Mouse (Mus musculus) neutrophil, adult 83 days (primary cell): Measurements from ENCODE around the gene Hist1h2bg. TPM values are rescaled to one million over a fixed set of nuclear protein-coding genes. Genes with fewer than 3 reads are reported as not detected.

Experiments used
- total RNA-seq, 2 experiments: library from RNA; stranded (reverse); gene quantifications; one replicate each; pipeline ENCODE4 v1.2.4; 2023

The Hist1h2bg gene
- total RNA-seq = 1,000 to 10,000 TPM; 1,609 to 1,779 TPM

DNA sequence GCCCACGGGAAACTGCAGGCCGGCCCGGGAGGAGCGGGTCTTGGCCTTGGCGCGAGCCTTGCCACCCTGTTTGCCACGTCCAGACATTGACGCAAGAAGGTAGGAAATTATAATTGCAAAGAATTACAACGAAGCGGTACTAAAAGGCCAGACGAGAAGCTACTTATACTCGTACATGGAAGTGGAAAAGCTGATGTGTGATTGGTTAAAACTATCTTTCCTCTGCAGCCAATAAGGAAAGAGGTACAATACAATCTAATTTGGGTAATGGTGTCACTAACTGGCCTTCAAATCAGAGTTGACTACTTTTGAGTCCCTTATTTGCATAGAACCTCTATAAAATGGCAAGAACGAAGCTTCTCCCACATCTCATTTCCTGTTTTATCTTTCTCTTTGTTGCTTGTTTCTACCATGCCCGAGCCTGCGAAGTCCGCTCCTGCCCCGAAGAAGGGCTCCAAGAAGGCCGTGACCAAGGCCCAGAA, at the start of gene Hist1h2bg, which contains the start of gene Hist1h2ae:
Hist1h2bg (plus strand) TSS at position 375 of the 482 bp plus-strand sequence.
Hist1h2ae (minus strand) TSS at position 199 of the 482 bp plus-strand sequence.

DNA sequence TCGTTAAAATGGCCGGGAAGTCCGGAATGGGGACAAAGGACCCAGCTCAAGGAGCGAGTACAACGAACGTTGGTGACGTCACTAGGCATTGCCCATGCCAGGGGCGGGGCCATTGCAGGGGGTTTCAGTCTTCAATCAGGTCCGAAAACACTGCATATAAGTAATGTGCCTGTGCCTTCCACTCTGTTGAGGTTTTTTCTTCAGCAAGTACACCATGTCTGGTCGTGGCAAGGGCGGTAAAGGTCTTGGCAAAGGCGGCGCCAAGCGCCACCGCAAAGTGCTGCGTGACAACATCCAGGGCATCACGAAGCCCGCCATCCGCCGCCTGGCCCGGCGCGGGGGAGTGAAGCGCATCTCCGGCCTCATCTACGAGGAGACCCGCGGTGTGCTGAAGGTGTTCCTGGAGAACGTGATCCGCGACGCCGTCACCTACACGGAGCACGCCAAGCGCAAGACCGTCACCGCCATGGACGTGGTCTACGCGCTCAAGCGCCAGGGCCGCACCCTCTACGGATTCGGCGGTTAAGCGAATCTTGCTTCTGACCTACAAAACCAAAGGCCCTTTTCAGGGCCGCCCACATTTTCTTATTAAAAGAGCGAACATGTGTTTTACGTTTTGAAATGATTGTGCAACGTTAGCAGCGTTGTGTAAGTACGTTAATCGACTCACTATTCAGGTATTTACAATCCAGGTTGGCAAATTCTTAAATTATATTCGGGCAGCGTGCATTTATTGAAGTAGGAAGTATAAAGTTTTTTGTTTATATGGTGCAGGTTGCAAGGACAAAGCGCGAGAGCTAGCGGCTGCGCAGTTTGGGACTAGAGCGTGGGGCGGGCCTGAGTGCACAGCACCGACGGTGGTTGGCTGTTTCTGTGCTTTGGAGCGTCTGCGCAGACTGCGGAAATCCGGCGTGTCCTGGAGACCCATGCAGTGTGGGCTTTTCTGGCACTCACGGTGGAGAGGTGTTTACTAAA, 40.0 kb upstream of the Hist1h2bg start, which contains the start of gene Hist1h4h:
Hist1h4h (plus strand) TSS at position 150 of the 975 bp plus-strand sequence.

DNA sequence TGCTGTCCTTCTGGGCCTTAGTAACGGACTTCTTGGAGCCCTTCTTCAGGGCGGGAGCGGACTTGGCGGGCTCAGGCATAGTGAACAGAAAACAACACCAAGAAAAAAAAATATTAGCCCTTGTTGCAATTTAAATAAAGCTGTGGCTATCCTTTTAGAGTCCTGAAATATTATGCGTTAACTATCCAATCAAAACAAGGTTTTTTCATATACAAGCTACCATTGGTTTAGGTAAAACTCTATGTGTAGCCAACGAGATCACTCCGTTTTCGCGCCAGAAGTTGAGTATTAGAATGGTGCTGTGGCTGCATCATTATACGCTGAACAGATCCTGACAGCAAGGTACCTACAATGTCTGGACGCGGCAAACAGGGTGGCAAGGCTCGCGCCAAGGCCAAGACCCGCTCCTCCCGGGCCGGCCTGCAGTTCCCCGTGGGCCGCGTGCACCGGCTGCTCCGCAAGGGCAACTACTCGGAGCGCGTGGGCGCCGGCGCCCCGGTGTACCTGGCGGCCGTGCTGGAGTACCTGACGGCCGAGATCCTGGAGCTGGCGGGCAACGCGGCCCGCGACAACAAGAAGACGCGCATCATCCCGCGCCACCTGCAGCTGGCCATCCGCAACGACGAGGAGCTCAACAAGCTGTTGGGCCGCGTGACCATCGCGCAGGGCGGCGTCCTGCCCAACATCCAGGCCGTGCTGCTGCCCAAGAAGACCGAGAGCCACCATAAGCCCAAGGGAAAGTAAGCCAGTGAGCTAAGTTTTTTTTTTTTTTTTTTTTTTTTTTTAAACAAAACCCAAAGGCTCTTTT, 37.4 kb upstream of the Hist1h2bg start, which contains the start of gene Hist1h2af:
Hist1h2af (plus strand) TSS at position 347 of the 808 bp plus-strand sequence.

DNA sequence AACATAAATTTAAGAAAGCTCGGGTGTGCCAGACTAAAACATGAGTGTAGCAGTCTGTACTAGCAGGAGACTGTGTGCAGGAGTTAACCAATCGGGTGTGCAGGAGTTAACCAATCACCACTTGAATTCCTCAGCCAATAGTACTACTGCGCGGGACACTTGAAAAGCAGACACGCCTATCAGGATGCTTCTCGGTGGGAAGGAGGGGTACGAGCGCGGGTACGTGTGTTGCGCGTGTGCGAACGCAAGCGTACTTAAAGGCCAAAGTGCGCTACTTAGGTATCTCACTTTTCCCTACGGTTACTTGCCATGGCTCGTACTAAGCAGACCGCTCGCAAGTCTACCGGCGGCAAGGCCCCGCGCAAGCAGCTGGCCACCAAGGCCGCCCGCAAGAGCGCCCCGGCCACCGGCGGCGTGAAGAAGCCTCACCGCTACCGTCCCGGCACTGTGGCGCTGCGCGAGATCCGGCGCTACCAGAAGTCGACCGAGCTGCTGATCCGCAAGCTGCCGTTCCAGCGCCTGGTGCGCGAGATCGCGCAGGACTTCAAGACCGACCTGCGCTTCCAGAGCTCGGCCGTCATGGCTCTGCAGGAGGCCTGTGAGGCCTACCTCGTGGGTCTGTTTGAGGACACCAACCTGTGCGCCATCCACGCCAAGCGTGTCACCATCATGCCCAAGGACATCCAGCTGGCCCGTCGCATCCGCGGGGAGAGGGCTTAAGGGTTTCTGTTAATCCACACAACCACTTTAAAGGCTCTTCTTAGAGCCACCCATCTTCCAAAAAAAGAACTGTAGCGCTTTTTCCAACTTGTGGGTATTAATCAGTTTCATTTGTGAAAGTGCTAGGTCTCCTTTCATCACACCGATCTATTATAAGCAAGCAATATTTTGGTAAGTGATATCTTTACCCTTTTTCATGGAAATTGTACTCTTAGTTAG, 35.8 kb upstream of the Hist1h2bg start, which contains the start of gene Hist1h3g:
Hist1h3g (plus strand) TSS at position 286 of the 939 bp plus-strand sequence.

DNA sequence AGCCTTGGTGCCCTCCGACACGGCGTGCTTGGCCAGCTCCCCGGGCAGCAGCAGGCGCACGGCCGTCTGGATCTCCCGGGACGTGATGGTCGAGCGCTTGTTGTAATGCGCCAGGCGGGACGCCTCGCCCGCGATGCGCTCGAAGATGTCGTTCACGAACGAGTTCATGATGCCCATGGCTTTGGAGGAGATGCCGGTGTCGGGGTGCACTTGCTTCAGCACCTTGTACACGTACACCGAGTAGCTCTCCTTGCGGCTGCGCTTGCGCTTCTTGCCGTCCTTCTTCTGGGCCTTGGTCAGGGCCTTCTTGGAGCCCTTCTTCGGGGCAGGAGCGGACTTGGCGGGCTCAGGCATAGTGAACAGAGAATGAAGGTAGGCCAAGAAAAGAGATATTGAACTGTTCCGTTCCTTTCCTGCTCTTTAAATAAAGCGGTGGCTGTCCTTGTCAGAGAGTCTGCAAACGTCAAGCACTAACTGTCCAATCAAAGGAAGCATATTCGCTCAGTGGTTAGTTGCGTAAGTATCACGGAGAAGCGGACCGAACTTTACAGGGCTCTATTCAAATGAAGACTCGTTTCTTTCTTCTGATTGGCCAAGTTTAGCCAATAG, 28.1 kb upstream of the Hist1h2bg start, which contains the start of gene Hist1h2bh:
Hist1h2bh (minus strand) TSS at position 394 of the 609 bp plus-strand sequence.

DNA sequence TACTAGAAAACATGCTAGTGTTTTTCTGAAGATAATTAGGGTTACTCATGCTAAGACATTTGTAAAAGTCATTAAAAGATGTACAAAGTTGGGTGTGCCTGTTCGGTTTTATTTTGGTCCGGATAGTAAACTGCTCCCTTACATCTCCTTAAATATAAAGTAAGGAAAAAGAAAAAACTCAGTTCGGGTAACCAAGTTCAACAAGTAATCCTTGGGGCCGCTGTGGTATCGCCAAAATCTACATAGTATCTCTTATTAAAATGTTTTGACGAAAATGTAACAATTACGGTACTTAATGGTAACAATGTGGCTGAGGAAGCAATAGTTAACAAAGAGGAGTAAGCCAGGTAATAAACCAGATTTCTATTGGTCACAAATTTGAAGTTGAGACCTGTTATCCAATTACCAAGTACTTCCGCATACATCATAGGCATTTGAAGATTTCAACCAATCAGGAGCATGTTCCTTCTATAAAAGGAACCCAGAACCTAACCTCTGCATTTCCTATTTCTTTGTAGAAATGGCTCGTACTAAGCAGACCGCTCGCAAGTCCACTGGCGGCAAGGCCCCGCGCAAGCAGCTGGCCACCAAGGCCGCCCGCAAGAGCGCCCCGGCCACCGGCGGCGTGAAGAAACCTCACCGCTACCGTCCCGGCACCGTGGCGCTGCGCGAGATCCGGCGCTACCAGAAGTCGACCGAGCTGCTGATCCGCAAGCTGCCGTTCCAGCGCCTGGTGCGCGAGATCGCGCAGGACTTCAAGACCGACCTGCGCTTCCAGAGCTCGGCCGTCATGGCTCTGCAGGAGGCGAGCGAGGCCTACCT, 27.0 kb upstream of the Hist1h2bg start, which contains the start of gene Hist1h3f:
Hist1h3f (plus strand) TSS at position 88 of the 822 bp plus-strand sequence.

DNA sequence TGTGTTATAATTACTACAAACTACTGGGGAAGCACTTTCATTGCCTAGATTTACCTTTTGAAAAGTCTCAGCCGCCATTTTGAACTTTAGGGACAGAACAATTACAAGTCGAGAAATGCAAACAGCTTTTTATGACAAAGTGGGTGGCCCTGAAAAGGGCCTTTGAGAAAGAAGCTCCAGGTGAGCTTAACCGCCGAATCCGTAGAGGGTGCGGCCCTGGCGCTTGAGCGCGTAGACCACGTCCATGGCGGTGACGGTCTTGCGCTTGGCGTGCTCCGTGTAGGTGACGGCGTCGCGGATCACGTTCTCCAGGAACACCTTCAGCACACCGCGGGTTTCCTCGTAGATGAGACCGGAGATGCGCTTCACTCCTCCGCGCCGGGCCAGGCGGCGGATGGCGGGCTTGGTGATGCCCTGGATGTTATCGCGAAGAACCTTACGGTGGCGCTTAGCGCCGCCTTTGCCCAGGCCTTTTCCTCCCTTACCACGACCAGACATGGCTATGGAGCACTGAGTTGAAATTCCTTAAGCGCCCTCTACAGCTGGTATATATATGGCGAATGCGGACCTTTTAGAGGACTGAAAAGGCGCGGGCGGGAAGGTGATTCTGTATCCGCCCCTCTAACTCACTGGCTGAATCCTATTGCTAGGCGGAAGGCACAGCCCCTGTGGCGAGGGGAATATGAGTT, 19.9 kb upstream of the Hist1h2bg start, which contains the start of gene Hist1h4f:
Hist1h4f (minus strand) TSS at position 503 of the 689 bp plus-strand sequence.

DNA sequence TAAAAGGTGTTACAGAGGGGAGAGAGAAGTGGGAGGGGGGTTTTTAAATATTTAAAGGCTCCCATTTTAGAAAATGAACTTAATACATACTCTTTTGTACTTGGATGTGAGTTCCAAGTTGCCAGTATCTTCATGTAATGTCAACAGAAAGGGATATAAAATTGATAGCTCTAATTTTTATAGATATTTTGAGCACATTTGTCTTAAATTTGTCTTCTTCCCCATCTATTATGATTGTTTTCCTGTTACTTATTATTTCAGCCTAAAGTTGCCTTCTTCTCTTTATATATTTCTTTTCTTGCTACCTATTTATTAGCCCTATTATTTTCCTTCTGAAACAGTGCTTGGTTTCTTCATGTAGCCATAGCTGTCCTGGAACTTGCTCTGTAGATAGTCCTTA, 18.2 kb upstream of the Hist1h2bg start, which contains the start of gene Hist1h1d:
Hist1h1d (plus strand) TSS at position 301 of the 400 bp plus-strand sequence.

DNA sequence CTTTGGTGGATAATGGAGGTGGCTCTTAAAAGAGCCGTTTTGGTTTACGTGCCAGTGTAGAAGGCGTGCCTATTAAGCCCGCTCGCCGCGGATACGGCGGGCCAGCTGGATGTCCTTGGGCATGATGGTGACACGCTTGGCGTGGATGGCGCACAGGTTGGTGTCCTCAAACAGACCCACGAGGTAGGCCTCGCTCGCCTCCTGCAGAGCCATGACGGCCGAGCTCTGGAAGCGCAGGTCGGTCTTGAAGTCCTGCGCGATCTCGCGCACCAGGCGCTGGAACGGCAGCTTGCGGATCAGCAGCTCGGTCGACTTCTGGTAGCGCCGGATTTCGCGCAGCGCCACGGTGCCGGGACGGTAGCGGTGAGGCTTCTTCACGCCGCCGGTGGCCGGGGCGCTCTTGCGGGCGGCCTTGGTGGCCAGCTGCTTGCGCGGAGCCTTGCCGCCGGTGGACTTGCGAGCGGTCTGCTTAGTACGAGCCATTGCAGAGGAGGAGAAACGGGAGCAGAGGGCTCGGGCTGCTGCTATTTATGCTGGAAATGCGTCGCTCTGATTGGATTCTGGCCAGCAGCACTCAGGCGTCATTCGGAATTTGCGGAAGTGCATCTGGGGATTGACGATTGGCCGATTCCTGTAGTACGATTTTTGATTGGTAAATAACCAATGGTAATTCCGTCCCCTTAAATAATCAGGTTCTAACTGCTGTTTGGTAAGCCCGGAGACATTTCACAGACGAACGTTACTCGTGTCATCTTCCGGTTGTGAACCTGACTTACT, 9.1 kb upstream of the Hist1h2bg start, which contains the start of gene Hist1h3e:
Hist1h3e (minus strand) TSS at position 487 of the 777 bp plus-strand sequence.

DNA sequence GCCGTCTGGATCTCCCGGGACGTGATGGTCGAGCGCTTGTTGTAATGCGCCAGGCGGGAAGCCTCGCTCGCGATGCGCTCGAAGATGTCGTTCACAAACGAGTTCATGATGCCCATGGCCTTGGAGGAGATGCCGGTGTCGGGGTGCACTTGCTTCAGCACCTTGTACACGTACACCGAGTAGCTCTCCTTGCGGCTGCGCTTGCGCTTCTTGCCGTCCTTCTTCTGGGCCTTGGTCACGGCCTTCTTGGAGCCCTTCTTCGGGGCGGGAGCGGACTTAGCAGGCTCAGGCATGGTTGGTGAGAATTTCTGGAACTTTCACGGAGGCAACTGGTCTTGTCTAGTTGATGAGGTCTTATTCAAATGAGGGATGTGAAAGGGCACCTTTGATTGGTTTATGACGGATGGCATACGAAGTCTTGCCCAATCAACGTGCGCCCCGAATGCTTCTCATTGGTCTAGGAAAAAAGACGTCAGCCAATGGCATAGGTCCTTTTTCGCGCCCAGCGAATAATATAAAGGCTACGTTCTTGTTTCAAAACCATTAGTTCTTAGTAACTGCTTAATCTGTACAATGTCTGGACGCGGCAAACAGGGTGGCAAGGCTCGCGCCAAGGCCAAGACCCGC, 2.8 kb downstream of the Hist1h2bg start, which contains the start of the genes Hist1h2bf and Hist1h2ad:
Hist1h2bf (minus strand) TSS at position 299 of the 627 bp plus-strand sequence.
Hist1h2ad (plus strand) TSS at position 484 of the 627 bp plus-strand sequence.

DNA sequence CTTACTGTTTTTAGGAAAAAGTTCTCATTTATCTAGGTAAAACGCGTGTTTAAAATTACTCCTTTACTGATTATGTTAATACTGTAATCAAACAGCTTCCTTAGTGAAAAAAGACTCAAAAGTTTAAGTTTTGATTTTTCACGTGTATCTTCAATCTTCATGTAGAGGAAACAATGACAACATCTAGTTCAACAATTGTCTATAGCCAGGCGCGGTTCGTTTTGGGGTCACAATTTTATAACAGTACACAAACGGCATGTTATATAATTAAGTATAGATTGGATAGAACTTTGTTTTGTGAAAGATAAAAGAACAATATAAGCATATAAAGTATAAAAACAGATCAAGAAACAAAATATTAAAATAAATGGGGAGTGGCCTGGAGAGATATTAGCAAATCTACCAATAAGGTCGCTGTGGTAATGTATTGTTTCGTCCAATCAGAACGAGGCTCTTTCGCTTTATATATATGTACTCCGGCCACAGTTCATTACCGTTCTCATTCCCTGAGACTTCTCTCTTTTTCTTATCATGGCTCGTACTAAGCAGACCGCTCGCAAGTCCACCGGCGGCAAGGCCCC, 4.2 kb downstream of the Hist1h2bg start, which contains the start of gene Hist1h3d:
Hist1h3d (plus strand) TSS at position 493 of the 581 bp plus-strand sequence.

DNA sequence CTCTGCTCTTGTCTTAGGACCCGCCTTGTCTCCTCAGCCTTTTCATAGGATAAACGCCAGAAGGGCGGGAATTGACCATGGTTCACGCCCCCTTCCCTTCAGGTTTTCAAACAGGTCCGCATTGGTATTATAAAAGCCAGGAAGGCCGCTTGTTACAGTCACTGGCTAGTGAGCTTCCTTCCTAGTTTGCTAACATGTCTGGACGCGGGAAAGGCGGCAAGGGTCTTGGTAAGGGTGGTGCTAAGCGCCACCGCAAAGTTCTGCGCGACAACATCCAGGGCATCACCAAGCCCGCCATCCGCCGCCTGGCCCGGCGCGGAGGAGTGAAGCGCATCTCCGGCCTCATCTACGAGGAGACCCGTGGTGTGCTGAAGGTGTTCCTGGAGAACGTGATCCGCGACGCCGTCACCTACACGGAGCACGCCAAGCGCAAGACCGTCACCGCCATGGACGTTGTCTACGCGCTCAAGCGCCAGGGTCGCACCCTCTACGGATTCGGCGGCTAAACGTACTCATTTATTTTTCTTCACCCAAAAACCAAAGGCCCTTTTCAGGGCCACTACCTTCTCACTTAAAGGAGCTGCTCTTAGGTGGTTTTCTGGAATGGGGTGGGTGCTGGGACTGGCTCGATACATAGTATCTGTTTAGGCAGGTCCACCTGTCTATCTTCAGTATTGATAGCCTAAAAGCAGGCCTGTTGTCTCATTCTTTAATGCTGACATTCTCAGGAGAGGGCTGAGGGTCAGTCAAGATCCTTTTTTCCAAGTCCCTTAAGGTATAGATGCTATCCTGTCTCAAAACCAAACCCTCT, 10.4 kb downstream of the Hist1h2bg start, which contains the start of gene Hist1h4d:
Hist1h4d (plus strand) TSS at position 191 of the 811 bp plus-strand sequence.

DNA sequence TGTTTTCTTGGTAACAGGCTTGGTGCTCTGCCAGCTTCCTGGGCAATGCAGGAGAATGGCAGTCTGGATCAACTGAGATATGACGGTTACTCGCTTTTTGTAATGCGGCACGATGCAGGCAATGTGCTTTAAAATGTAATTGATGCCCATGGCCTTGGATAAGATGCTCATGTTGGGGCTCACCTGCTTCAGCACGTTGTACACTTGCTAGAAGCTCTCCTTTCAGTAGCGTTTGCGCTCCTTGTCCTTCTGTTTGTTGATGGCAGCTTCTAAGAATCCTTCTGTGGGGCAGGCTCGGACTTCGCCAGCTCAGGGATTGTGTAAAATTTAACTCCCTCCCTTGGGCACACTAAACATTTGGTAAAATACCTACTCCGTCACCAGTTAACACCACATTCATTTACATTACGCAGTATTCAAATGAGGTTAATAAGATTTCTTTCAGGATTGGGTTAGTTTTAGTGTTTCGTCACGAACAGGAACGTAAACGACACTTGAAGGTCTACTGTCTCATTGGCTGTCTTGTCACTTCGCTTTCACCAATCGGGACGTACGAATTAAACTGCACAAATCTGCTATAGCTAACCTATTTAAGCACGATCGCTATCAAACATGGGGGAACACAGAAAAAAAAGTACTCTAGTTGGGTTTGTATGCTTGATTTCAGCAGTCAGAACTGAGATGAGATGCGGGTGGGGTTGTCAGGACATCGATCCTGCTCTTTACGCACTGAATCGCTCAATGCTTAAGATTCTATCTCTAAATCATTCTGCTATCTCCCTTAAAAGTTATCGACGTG, 49.7 kb downstream of the Hist1h2bg start, which contains the start of gene Hist1h2be:
Hist1h2be (minus strand) TSS at position 392 of the 799 bp plus-strand sequence.

